Mouse (Mus musculus): ENCODE results near the gene Clca3a1.
"Not testable (repeated sequence)": the region's sequence is repeated elsewhere in the genome, so short reads cannot be mapped to it uniquely, and the experiment has no call there.

Gene Clca3a1

GRCm38 (mm10) chr3:144760592-144761309, at the start of gene Clca3a1:
Gene Clca3a1, minus strand, starts transcription at chr3:144760977.
- DNase-seq (ENCODE audit: low read depth, low spot score) = no peak

GRCm38 (mm10) chr3:144808153-144808925, 47.6 kb upstream of the Clca3a1 start:
- not testable (repeated sequence) for DNase-seq (ENCODE audit: low read depth, low spot score)

- DNase-seq (ENCODE audit: low read depth, low spot score) = not testable (repeated sequence)
Observed at GRCm38 (mm10) chr3:144806626-144807025, 45.8 kb upstream of the Clca3a1 start.

GRCm38 (mm10) chr3:144801861-144802260, 41.1 kb upstream of the Clca3a1 start:
- DNase-seq (ENCODE audit: low read depth, low spot score) = peak; percentile 42

- DNase-seq (ENCODE audit: low read depth, low spot score) = no peak
Observed at GRCm38 (mm10) chr3:144785181-144786148, 24.7 kb upstream of the Clca3a1 start.

- DNase-seq (ENCODE audit: low read depth, low spot score) = no peak
Observed at GRCm38 (mm10) chr3:144765161-144765560, 4.4 kb upstream of the Clca3a1 start.

- no peak for DNase-seq (ENCODE audit: low read depth, low spot score)
Observed at GRCm38 (mm10) chr3:144761454-144761853, 677 bp upstream of the Clca3a1 start.

GRCm38 (mm10) chr3:144759719-144760118, 1.1 kb downstream of the Clca3a1 start:
- DNase-seq (ENCODE audit: low read depth, low spot score) = no peak

- DNase-seq (ENCODE audit: low read depth, low spot score) = peak; percentile 24
Observed at GRCm38 (mm10) chr3:144756103-144756502, 4.7 kb downstream of the Clca3a1 start.

GRCm38 (mm10) chr3:144753120-144753519, 7.7 kb downstream of the Clca3a1 start:
- no peak for DNase-seq (ENCODE audit: low read depth, low spot score)

GRCm38 (mm10) chr3:144749062-144749963, 11.5 kb downstream of the Clca3a1 start:
- DNase-seq (ENCODE audit: low read depth, low spot score) = not testable (repeated sequence)

GRCm38 (mm10) chr3:144747706-144748105, 13.1 kb downstream of the Clca3a1 start:
- DNase-seq (ENCODE audit: low read depth, low spot score) = not testable (repeated sequence)

- DNase-seq (ENCODE audit: low read depth, low spot score) = not testable (repeated sequence)
Observed at GRCm38 (mm10) chr3:144738396-144738795, 22.4 kb downstream of the Clca3a1 start.

- peak; percentile 36 for DNase-seq (ENCODE audit: low read depth, low spot score)
Observed at GRCm38 (mm10) chr3:144736831-144737230, 23.9 kb downstream of the Clca3a1 start.

GRCm38 (mm10) chr3:144723455-144723854, 37.3 kb downstream of the Clca3a1 start:
- DNase-seq (ENCODE audit: low read depth, low spot score) = peak; percentile 40

GRCm38 (mm10) chr3:144722566-144722965, 38.2 kb downstream of the Clca3a1 start:
- not testable (repeated sequence) for DNase-seq (ENCODE audit: low read depth, low spot score)

- no peak for DNase-seq (ENCODE audit: low read depth, low spot score)
Observed at GRCm38 (mm10) chr3:144721860-144722256, 38.9 kb downstream of the Clca3a1 start.

- no peak for DNase-seq (ENCODE audit: low read depth, low spot score)
Observed at GRCm38 (mm10) chr3:144721077-144721859, 39.5 kb downstream of the Clca3a1 start.

- peak; percentile 90 for DNase-seq (ENCODE audit: low read depth, low spot score)
Observed at GRCm38 (mm10) chr3:144719901-144720747, 40.7 kb downstream of the Clca3a1 start, which contains the start of gene Sh3glb1. Gene Sh3glb1, minus strand, starts transcription at chr3:144720335.

Measured in forelimb bud, embryonic 11.5 days (tissue).